Mouse (Mus musculus): ENCODE measurements around the gene Klrg1.

GRCm38 (mm10) chr6:122309446-122309960, 26.8 kb upstream of the Klrg1 start:
- TF ChIP-seq POLR2A (IDR thresholded peaks at IDR 0.05; ENCODE audit: borderline replicate concordance, extremely low read depth, low read depth, low read length) (no peak), CTCF (IDR thresholded peaks at IDR 0.05; ENCODE audit: insufficient read depth, low read length) (no peak)

Measured in lung, adult 2 months (tissue).